Mouse (Mus musculus): Measurements from ENCODE around the gene Yy1.

GRCm38 (mm10) chr12:108761665-108762064 is 31.1 kb upstream of the Yy1 start:
- TF ChIP-seq EP300 (IDR thresholded peaks at IDR 0.05; ENCODE audit: low read depth), result no peak
- TF ChIP-seq CTCF (IDR thresholded peaks at IDR 0.05; ENCODE audit: low read depth), result no peak
